Mouse (Mus musculus) adrenal gland, adult (tissue): ENCODE measurements around the gene Gart.
A peak's percentile ranks its signal among the peaks of the same experiment; 100 is the strongest.

Experiments used
- DNase-seq, 2 experiments: peaks; one replicate each; pipeline ENCODE4 v3.0.0; 2022 to 2023; ENCODE audit warnings: low spot score in 1 of 2; ENCODE audit not compliant: inconsistent age in 2 of 2

Gene Gart

DNA sequence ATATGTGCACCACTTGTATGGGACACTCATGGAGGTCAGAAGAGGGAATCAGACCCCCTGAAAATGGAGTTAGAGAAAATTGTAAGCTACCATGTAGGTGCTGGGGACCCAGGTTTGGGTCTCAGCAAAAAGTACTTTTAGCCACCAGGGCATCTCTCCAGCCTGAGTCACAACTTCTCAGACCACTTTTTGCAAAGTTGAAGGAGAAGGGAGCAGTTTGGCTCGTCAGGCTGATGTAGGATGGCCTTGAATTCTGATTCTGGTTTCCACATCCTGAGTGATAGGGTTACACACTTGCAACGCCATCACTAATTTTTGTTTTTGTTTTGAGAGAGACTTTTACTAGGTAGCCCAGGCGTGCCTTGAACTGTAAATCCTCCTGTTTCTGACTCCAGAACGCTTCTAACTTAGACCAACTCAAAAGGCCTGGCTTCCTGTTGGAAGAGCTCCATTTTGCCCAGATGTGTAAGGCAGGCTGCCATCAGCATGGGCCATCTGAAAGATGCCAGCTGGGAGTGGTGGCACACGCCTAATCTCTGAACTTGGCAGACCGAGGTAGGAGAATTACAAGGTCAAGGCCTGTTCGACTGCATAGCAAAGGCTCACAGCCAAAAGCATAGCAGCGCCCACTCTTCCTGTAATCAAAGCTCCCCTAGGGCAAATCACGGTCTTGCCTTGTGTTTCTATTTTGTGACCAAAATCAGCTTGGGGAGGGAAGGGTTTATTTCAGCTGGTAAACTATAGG is 37.1 kb downstream of the Gart start:
- DNase-seq, result peak; percentile 81 to 91

DNA sequence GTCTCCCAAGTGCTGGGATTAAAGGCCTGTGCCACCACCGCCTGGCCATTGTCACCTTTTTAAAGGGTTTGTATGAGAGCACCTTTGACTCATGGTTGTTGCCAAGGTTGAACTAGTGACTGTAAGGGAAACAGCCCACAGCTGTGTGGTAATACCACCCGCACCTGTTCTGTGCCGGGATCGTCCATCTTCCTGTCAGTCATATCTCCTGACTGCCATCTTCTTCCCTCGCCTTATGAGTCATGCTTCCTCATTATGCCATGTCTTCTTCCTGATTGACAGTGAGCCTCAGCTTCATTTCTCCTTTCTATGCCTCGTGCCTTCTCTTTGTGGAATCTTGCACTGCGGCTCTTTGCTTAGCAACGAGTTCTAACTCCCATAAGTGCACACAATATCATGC is 39.8 kb downstream of the Gart start:
- no peak for DNase-seq

DNA sequence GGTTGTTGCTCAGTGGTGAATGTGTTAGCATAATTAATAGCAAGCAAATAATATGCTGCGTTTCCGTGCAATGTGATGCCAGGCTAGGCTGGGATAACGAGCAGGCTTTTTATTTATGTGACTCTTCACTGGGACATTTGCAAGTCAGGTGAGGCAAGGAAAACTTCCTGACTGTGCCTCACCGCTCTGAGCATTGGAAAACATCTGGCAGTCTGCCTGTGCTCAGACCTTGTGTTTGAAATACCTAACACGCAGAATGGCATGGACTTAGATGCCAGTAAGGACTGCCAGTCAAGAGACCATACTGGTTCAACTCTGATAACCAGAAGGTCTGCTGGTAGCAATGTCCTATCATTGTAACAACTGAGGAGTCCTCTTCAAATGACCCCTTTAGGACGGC is 41.6 kb downstream of the Gart start:
- DNase-seq, result no peak

DNA sequence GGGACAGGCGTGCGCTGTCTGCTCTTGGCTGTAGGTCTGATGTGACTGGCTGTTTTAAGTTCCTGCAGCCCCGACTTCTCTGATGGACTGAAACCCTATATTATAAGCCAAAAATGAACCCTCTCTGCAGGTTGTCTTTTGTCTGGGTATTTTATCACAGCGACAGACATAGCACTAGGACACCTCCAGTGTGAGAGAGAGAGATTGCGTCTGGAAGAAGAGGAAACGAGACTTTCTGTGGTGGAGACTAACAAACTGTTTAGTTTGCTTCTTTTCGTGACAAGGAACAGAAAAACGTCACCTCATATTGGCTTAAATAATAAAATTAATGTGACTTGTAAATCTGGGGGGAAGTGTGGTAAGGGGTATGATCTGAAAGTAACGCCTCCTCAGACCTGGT is 45.1 kb downstream of the Gart start:
- no peak for DNase-seq

DNA sequence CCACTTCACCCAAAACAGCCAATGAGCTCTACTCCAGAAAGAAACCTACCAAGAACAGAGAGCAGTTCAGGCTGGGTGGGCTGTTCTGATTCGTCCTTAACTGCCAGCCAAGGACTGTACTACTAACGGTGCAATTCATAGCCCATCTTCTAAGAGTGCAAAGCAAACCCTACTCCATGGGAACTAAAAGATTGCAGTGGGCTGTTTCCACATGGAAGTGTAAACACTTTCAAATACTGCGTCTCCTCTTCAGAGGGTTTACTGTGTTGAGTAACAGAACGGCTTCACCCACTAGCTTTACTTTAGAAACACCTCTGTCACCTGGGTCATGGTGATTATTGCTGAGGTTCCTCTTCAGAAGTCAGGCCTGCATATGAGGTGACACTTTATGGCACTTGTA is 45.7 kb downstream of the Gart start:
- no peak for DNase-seq

DNA sequence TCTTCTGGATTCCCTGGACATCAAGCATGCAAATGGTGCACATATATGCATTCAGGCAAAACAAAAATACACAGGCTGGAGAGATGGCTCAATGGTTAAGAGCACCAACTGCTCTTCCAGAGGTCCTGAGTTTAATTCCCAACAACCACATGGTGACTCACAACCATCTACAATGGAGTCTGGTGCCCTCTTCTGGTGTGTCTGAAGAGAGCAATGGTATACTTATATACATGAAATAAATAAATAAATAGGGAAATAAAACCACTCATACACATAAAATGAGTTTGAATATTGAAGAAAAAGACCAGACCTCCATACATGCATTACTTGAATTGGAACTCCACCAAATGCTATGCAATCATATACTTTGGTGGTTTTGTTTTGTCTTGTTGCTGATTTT is 47.5 kb downstream of the Gart start:
- DNase-seq, result no peak

DNA sequence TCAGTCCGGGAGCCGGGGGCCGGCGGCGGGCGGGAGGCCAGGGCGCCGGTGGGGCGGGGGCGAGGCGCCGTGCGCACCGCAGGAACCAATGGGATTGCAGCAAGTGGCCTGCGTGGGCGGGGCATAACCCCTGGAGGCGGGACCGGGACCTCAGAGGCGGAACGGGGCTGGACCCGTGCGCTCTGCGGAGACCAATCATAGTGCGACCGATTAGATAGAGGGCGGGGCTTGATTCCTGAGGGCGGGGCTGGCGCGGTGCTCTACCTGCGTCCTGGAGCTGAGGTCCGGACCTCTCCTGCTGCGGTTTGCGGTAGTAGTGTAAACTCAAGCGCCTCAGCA is 49.1 kb downstream of the Gart start, which contains the start of gene Tmem50b:
TSS of gene Tmem50b (minus strand) at position 129 of the 339 bp plus-strand sequence.
- peak; percentile 99 for DNase-seq

DNA sequence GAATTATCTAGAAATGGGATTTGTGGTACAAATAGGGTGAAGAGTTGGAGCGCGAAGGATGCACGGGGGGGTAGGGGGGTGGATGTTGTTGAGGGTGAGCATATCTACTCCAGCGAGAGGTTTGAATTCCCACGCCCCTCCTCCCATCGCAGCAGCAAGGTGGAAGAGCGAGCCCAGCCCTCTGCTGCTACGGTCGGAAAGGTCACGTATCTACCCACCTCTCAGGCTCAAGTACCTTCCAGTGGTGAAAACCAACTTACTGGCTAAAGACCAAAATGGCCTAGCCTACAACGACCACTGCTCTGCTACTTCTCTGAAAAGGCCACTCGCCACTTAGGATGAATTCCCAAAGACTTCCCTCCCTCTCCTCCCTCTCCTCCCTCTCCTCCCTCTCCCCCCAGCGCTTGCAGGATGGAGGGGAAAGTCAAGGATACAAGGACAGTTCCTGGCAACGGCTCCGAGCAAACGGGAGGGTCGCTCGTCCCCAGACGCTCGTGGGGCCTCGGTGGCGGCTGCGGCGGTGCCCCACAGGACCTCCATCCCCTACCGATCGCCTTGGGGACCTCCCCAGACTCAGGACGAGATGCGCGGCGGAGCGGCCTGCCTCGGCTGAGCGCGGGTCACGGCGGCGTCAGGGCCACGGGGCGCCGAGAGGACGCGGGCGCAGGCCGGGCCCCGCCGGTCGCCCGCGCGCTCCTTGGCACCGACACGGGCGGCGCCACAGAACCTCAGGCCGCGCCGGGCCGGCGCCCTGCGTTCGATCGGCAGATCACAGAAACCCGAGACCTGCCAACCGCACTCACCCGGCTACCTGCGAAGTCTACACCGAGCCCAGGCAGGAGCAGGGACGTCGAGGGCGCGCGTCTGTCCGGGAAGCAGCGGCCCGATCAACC is 49.7 kb downstream of the Gart start:
- no peak for DNase-seq

DNA sequence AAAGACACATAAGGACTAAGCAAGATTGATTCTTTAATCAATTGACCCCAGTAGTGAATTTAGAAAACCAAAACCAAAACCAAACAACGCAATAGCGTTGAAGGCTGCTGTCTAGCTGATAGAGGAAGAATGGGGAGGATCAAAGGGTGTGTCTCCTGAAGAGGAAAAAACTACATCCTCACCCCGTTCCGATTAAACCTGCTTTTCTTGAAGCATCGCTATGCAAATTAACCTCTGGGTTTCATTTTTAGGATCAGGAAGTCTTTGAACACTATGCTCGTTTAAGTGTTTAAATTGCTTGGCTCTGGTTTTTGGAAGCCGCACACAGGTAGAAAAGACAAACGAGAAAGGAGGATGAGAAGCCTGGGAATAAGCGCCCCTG is 50.4 kb downstream of the Gart start:
- DNase-seq, result no peak

DNA sequence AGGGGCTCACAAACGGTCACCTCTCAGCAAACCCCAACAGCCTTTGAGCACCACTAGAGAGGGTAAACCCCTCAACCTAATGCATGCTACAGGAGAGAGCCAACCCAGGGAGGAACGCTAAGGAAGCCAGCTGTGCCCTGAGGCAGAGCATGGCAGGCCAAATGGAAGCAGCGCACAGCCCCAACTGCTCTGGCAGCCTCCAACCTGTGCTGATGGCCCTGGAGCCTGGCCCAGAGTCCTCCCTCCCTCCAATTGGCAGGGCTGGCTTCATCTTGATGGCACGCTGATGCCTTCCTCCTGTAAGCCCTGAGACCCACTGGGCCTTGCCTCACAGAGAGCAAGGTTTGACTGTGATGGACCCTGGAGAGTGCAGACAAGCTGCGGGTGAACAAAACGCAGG is 51.7 kb downstream of the Gart start:
- DNase-seq, result peak in 1 of 2 experiments; percentile 45

DNA sequence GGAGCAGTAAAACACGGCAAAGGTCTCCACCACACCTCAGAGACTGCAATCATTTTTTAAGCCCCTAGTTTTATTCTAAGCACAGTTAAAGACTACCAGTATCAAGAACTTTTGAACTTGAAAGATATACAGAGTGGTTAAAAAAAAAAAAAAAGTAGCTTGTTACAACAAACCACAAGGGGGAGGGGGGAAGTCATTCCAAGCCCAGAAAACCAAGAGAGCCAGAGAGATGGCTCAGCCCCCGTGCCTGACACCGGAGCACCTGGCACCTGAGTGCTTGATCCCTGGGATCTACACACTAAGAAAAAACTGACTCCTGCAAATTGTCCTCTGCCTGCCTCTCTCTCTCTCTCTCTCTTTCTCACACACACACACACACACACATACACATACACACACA is 53.5 kb downstream of the Gart start:
- DNase-seq, result no peak

DNA sequence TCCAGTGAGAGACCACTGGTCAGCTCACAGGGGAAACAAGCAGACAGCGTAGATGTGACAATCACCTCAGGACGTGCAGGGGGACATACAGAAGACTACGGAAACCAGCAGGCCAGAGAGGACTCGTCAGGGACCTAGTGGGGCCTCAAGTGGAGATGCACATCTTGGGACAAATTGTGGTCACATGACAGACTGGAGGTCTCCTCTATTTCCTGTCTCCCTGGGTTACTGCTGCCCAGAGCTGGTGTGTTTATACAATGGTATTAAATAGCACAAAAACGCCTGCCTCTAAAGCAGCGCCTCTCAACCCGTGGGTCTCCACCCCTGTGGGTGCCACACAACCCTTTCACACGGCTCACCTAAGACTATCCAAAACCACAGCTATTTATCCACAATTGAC is 54.6 kb downstream of the Gart start:
- no peak for DNase-seq

DNA sequence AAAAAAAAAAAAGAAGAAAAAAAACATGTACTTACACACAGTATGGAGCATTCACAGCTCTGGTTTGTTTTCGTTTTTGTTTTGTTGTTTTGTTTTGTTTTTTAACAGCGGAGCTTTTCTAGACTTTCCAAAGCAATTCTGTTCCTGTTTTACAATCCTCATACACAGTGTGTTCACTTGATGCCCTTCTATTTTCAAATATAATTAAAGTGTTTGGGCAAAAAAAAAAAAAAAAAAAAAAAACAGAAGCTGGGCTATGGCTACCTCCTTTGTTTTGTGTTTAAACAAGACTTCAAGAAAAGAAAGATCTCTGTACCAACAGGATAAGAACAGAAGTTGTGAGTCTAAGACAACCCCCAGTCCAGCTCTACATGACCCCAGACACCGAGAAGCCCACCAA is 58.0 kb downstream of the Gart start:
- no peak for DNase-seq

DNA sequence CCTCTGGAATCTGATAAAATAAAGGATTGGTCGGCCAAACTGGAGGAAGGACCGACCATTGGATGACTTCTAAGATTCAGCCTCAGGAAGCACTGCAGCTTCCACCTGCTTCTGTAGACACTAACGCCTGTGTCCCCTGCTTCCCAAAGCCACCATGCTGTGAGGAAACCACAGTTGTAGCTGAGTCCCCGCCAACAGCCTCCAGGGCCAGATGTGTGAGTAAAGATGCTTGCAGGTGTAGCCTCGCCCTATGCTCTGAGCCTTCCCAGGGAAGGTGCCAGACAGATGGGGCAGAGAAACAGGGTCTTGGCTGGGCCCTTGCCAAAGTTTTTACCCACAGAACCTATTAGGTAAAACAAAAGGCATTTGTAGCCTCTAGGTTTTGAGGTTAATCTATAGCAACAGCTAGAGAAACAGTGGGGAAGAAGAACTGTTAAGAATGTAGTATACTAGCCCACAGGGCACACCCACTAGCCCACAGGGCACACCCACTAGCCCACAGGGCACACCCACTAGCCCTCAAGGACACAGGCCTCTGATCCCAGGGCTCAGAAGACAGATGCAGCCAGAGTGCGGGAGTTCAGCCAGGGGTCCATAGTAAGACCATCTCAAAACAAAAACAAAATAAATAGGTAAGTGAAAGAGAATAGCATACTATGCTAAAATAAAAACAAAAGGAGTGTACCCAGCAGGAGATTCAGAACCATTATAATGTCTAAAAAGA is 58.9 kb downstream of the Gart start:
- DNase-seq, result no peak

DNA sequence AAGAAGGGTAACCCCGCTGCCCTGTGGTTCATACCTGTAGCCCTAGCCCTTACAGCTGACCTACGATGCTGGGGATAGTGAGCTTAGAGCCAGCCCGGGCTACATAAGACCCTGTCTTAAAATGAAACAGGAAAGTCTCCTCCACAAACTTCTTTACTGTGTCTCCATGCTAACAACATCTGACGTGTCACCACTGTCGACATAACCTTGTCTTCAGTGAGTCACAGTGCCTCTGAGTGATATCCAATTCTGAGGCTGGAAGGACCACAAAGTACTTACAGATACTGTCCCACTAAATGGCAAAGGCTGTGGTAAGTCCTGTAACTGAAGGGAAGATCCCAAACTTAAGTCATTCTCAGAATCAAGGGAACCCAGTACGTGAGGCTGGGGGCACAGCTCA is 60.5 kb downstream of the Gart start:
- peak; percentile 39 to 63 for DNase-seq

DNA sequence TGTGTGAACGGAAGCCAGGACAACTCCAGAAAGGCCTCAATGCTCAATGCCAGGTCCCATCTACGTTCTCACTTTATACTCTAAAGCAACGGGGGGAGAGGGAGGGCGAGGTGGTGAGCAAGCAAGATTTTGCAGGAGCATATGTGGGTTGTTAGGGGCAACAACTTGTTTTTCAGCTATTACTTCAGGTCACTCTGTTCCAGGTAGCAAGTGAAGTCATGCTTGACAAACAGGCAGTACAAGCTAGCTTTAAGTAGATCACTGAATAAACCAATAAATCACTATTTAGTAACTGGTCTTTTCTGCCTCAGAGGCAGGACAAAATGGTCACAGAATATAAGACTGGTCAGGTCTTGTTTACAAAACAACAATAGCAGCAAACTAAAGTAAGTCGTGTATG is 61.1 kb downstream of the Gart start:
- no peak for DNase-seq

DNA sequence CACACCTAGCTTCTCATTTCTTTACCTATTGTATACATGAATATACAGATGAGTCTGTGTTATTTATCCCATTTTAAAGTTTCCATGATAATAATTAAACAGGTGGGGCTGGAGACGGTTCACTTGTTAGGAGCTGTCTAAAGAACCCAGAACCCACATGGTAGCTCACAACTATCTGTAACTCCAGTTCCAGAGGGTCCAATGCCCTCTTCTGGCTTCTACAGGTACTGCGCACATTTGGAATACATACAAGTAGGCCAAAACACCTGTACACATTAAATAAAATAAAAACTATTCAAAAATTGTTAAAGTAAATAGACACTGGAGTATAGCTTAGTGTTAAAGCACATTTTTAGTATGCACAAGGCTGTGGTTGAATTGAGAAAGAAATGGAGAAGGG is 64.4 kb downstream of the Gart start:
- peak in 1 of 2 experiments; percentile 62 for DNase-seq

DNA sequence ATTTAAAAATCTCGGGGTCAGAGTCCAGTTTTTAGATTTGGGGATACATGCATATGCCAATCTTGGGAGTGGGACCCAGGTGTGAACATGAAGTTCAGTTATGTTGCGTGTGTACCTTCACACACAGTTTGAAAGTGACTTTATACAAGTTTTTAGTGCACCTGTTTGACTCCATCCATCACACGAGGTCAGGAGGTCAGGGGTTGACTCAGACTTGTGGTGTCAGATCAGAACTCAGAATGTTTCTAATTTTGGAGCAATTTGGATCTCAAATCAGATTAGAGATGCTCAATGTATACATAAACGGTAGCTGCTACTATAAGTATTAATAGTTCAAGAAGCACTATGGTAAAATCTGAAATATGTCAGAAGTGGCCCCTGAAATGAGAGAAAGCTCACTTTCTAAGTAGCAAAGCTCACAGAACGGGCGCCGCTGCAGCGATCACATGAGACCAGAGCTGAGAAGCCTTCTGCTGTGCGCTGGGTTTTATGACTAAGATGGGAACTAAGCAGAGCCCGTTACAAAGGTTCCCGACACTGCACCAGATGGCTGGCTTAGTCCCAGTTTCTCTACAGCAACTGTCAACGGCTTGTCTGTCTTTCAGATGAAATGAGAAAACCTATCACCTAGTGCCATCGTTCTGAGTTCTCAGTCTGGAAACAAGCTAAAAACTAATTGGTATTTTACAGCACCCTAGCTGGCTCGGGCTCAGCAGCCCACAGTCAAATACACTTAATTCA is 67.6 kb downstream of the Gart start:
- no peak for DNase-seq

DNA sequence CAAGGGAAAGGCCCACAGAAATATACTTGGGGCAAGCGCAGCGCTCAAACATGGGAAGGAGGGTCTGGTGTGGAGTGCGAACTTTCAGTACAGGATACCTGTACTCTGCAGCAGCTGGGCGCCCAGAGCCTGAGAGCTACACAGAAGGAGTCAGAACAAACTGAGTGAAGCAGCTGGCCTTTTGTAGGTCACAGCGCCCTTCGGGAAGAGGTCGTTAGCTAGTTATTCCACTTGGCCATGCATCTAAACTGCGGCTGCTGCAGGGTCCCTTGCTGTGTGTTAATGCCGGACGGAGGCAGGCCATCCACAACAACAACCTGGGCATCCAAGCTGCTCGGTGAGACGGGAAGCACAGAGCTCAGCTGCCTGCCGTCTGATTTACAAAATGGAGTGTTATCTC is 71.6 kb downstream of the Gart start:
- DNase-seq, result no peak
